Mouse (Mus musculus) midbrain, postnatal 0 days (tissue): Measurements from ENCODE around the gene Tbc1d17. TPM values are rescaled to one million over a fixed set of nuclear protein-coding genes. Genes with fewer than 3 reads are reported as not detected.
A peak's percentile ranks its signal among the peaks of the same experiment; 100 is the strongest.
"Not testable (repeated sequence)": the region's sequence is repeated elsewhere in the genome, so short reads cannot be mapped to it uniquely, and the experiment has no call there.

Experiments
- ATAC-seq: fragments of 200-750 bp; cut with Nextera tagmentation; 2 replicates; pipeline ENCODE4 v1.8.0; 2017; ENCODE audit warnings: moderate number of reproducible peaks, mild to moderate bottlenecking, moderate TSS enrichment, moderate library complexity; ENCODE audit not compliant: low FRiP score
- DNase-seq: peaks from one replicate; pipeline ENCODE4 v3.0.0-alpha.2; 2015; ENCODE audit warnings: low spot score
- H3K27ac ChIP-seq: fragments of 300-500 bp; sonication (generic); 2 replicates; pipeline ENCODE4 v1.5.1; 2014; ENCODE audit warnings: low read depth, mild to moderate bottlenecking, low read length, mixed read lengths
- H3K27me3 ChIP-seq: fragments of 300-500 bp; sonication (generic); 2 replicates; pipeline ENCODE4 v1.6.1; 2014; ENCODE audit warnings: low read length, control low read depth, mixed read lengths; ENCODE audit not compliant: insufficient read depth
- H3K36me3 ChIP-seq: fragments of 300-500 bp; sonication (generic); 2 replicates; pipeline ENCODE4 v1.6.1; 2014; ENCODE audit warnings: low read length, control low read depth, mixed read lengths; ENCODE audit not compliant: insufficient read depth
- H3K4me1 ChIP-seq: fragments of 300-500 bp; sonication (generic); 2 replicates; pipeline ENCODE4 v1.6.1; 2014; ENCODE audit warnings: mild to moderate bottlenecking, control low read depth, antibody characterized with exemption, low read length, mixed read lengths; ENCODE audit not compliant: insufficient read depth
- H3K4me2 ChIP-seq: fragments of 300-500 bp; sonication (generic); 2 replicates; pipeline ENCODE4 v1.6.1; 2014; ENCODE audit warnings: low read depth, mild to moderate bottlenecking, low read length, mixed read lengths; ENCODE audit not compliant: poor library complexity, severe bottlenecking
- H3K4me3 ChIP-seq: fragments of 300-500 bp; sonication (generic); 2 replicates; pipeline ENCODE4 v1.5.1; 2014; ENCODE audit warnings: low read depth, mild to moderate bottlenecking, low read length, moderate library complexity
- H3K9ac ChIP-seq: fragments of 300-500 bp; sonication (generic); replicated peaks from 2 replicates; pipeline ENCODE4 v1.6.1; 2014; ENCODE audit warnings: mild to moderate bottlenecking, low read length, moderate library complexity, mixed read lengths; ENCODE audit not compliant: poor library complexity, severe bottlenecking
- H3K9me3 ChIP-seq: fragments of 300-500 bp; sonication (generic); 2 replicates; pipeline ENCODE4 v1.6.1; 2016; ENCODE audit warnings: low read length, control low read depth
- CTCF ChIP-seq: IDR thresholded peaks from 2 replicates; pipeline ENCODE4 v1.5.1; 2016; ENCODE audit warnings: antibody characterized with exemption, mild to moderate bottlenecking
- WGBS: fragments of 180-500 bp; shearing (Covaris S2); extraction: QIAGEN DNeasy Blood & Tissue Kit; methylation state at CpG from one replicate; pipeline ENCODE4 v1.1.7; 2014; 5-methylcytosine and 5-hydroxymethylcytosine counted together
- polyA plus RNA-seq: library from polyadenylated mRNA; unstranded; fragments of >200 nt; fragmentation: Nextera tagmentation; extraction: Ambion mirVana; gene quantifications from 2 replicates; pipeline ENCODE4 v1.2.1, GENCODE M21; 2015
- total RNA-seq: library from RNA; depleted of rRNA; stranded (reverse); fragments of >200 nt; gene quantifications from 2 replicates; pipeline ENCODE4 v1.2.3, GENCODE M21; 2014

The Tbc1d17 gene
- total and polyA plus RNA-seq, 2 experiments from 2014 or later = 79.7 to 115 TPM

DNA sequence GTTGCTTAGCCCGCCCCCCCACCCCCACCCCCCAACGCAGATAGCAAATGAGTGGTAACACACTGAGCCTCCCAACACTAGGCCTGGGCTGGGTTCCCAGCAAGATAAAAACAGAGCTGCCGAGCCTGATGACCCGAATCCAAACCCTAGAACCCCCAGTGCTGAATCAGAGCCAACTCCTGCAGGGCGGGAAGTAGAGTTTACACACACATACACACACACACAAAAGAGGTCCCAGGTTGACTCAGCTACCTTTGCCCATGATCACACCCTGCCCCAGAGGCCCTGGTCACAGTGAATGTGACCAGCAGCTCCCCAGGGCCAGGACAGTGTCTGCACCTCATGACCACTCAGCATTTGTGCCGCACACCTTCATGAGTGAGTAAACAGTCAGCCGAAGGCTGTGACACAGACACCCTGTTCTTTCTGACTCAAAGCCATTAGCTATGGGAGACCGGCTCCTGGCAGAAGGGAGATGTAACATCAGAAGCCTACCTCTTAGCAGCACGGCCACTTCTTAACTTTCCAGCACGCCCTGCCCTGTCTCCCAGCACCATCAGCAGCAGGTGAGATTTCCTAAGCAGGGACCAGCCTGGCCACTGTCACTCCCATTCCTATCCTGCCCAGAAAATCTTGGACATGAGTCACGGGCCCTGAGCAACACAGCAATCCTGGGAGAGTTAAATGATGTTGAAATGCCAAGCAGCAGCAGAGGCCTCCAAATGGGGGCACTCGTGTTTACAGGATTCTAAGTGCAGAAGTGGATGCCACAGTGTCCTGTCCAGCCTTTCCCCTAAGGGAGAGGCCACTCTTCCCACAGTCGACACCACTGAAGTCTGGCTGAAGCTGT is 39.6 kb upstream of the Tbc1d17 start:
- DNase-seq (no peak), ATAC-seq (no peak)
- H3K27ac ChIP-seq = no peak overlapping the region
- H3K9ac ChIP-seq = no peak overlapping the region
- no peak overlapping the region for H3K4me3 ChIP-seq
- peaks cover 16% of the 10 kb centered on the region for H3K4me1 ChIP-seq
- no peak overlapping the region for H3K4me2 ChIP-seq
- H3K36me3 ChIP-seq = peaks cover 38% of the 10 kb centered on the region
- TF ChIP-seq CTCF = no peak
- H3K27me3 ChIP-seq = no peaks in the 10 kb centered on the region
- WGBS = 78% methylated on average over 13 of the region's 13 CpGs
- H3K9me3 ChIP-seq = no peaks in the 10 kb centered on the region

GRCm38 (mm10) chr7:44886964-44887363 is 38.1 kb upstream of the Tbc1d17 start:
- DNase-seq = no peak
- no peaks in the 10 kb centered on the region for H3K27me3 ChIP-seq
- no peak for TF ChIP-seq CTCF
- H3K4me2 ChIP-seq = no peak overlapping the region
- no peak overlapping the region for H3K9ac ChIP-seq
- H3K27ac ChIP-seq = no peak overlapping the region
- H3K36me3 ChIP-seq = peaks cover 51% of the 10 kb centered on the region
- H3K4me1 ChIP-seq = peaks cover 14% of the 10 kb centered on the region
- no peaks in the 10 kb centered on the region for H3K9me3 ChIP-seq
- 91% methylated on average over 7 of the region's 7 CpGs for WGBS
- no peak overlapping the region for H3K4me3 ChIP-seq
- ATAC-seq = no peak

DNA sequence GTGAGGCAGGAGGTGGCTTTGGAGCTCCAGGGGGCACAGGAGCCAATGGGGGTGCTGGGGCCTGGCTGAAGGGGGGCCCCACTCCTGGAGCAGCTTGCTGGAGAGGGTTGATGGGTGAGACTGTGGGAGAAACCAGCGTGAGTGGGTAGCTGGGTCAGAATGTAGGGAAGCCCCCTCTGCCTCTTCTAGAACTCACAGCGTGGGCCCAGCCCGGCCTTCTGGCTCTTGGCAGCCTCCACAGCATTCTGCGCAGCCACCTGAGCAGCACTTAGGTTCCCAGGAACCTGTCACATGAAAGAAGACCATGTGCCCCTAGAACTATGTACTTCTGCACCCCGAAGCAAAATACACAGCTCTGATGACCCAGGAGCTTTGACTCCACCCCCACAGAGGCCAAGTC is 35.8 kb upstream of the Tbc1d17 start:
- WGBS = 91% methylated on average over 4 of the region's 5 CpGs
- no peak for DNase-seq
- Histone ChIP-seq H3K4me2 (no peak overlapping the region), H3K36me3 (peaks cover 74% of the 10 kb centered on the region), H3K4me1 (no peaks in the 10 kb centered on the region), H3K9ac (no peak overlapping the region), H3K27me3 (no peaks in the 10 kb centered on the region), H3K27ac (no peak overlapping the region), H3K9me3 (no peaks in the 10 kb centered on the region), H3K4me3 (no peak overlapping the region)
- no peak for ATAC-seq
- no peak for TF ChIP-seq CTCF

DNA sequence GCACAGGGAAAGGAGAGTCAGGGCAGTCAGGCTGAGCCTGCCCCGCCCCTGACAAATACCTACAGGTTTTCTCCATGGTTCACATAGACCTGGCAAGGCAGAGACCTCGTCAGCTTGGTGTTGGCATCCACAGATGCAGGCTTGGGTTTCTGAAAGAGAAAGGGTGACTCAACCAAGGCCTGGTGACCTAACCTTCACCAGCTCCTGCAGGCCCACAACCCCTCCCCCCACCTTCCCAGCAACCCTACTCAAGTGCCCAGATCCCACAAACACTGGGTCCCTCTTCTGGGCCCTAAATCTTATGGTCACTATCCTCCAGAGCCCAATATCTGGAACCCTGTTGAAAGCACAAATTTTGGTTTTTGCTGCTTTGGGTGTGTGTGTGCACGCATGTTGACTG is 34.2 kb upstream of the Tbc1d17 start:
- no peak overlapping the region for H3K9ac ChIP-seq
- H3K4me2 ChIP-seq = no peak overlapping the region
- ATAC-seq (no peak), DNase-seq (no peak)
- H3K4me3 ChIP-seq = no peak overlapping the region
- H3K9me3 ChIP-seq = no peaks in the 10 kb centered on the region
- H3K27ac ChIP-seq = no peak overlapping the region
- no peaks in the 10 kb centered on the region for H3K27me3 ChIP-seq
- WGBS = 94% methylated on average over 3 of the region's 3 CpGs
- no peaks in the 10 kb centered on the region for H3K4me1 ChIP-seq
- H3K36me3 ChIP-seq = peaks cover 83% of the 10 kb centered on the region
- no peak for TF ChIP-seq CTCF

GRCm38 (mm10) chr7:44877833-44878232 is 29.0 kb upstream of the Tbc1d17 start:
- TF ChIP-seq CTCF = no peak
- WGBS = 88% methylated on average over 14 of the region's 14 CpGs
- no peak overlapping the region for H3K4me3 ChIP-seq
- H3K36me3 ChIP-seq = peaks cover 63% of the 10 kb centered on the region
- H3K9me3 ChIP-seq = no peaks in the 10 kb centered on the region
- DNase-seq = no peak
- no peak overlapping the region for H3K27ac ChIP-seq
- ATAC-seq = no peak
- H3K4me2 ChIP-seq = no peak overlapping the region
- no peaks in the 10 kb centered on the region for H3K27me3 ChIP-seq
- H3K9ac ChIP-seq = no peak overlapping the region
- no peaks in the 10 kb centered on the region for H3K4me1 ChIP-seq

GRCm38 (mm10) chr7:44871774-44872173 is 22.9 kb upstream of the Tbc1d17 start:
- 90% methylated on average over 2 of the region's 2 CpGs for WGBS
- H3K36me3 ChIP-seq, H3K4me2 ChIP-seq, H3K4me3 ChIP-seq, H3K9ac ChIP-seq, DNase-seq, H3K27ac ChIP-seq, ATAC-seq, H3K9me3 ChIP-seq, H3K27me3 ChIP-seq: not testable (repeated sequence)
- peak; percentile 38; the same call in 1 of the 2 replicates for TF ChIP-seq CTCF
- H3K4me1 ChIP-seq = peaks cover 20% of the 10 kb centered on the region
